Mouse (Mus musculus): ENCODE measurements at regions not wholly inside any gene's neighbourhood (a gene's known extent, or its start where the extent isn't known, plus 50 kb on each side); places are given as distances from the start of the nearest gene placed in this dataset.

GRCm38 (mm10) chr9:42183448-42183847 is 59.4 kb upstream of the Sorl1 start:
- Histone ChIP-seq H3K36me3 (ENCODE audit: control insufficient read depth in 1 of 2, insufficient read depth in 2 of 2, low read length in 2 of 2) (no peaks in the 10 kb centered on the region), H3K79me2 (ENCODE audit: control insufficient read depth, insufficient read depth, low read length, poor library complexity) (no peaks in the 10 kb centered on the region), H3K27me3 (ENCODE audit: control insufficient read depth in 1 of 2, insufficient read depth in 2 of 2, low read length in 2 of 2) (no peaks in the 10 kb centered on the region), H3K9me3 (replicated peaks; ENCODE audit: insufficient read depth, low read length) (no peaks in the 10 kb centered on the region), H3K4me3 (ENCODE audit: control insufficient read depth in 1 of 2, insufficient read depth in 1 of 2, low read depth in 2 of 2, low read length in 2 of 2) (no peak overlapping the region), H3K27ac (ENCODE audit: control insufficient read depth, low read depth, low read length) (no peak overlapping the region), H3K9ac (ENCODE audit: control insufficient read depth, low read depth, low read length, poor library complexity, severe bottlenecking) (no peak overlapping the region), H3K4me1 (ENCODE audit: control insufficient read depth in 1 of 2, insufficient read depth in 2 of 2, low read length in 2 of 2) (no peaks in the 10 kb centered on the region)
- DNase-seq (ENCODE audit: low read depth, low spot score) = no peak
- TF ChIP-seq JUND (IDR thresholded peaks at IDR 0.05; ENCODE audit: low read depth, low read length) (no peak), POLR2AphosphoS5 (IDR thresholded peaks at IDR 0.05; ENCODE audit: borderline replicate concordance, low read depth, low read length) (no peak), USF2 (IDR thresholded peaks at IDR 0.05; ENCODE audit: borderline replicate concordance in 1 of 2, insufficient read depth in 1 of 2, low read depth in 1 of 2, low read length in 2 of 2) (no peak), NRF1 (IDR thresholded peaks at IDR 0.05; ENCODE audit: insufficient read depth, low read depth, low read length, poor library complexity, severe bottlenecking) (no peak), ZC3H11A (IDR thresholded peaks at IDR 0.05; ENCODE audit: low read depth, low read length) (no peak), SIN3A (IDR thresholded peaks at IDR 0.05; ENCODE audit: low read length) (no peak), CHD2 (IDR thresholded peaks at IDR 0.05; ENCODE audit: low read length) (no peak), MYB (IDR thresholded peaks at IDR 0.05; ENCODE audit: low read depth, low read length) (no peak), TCF12 (IDR thresholded peaks at IDR 0.05; ENCODE audit: low read depth, low read length) (no peak), EP300 (IDR thresholded peaks at IDR 0.05; ENCODE audit: low read depth in 1 of 2, low read length in 2 of 2) (no peak), POLR2AphosphoS2 (IDR thresholded peaks at IDR 0.05; ENCODE audit: low read length) (no peak), MYC (IDR thresholded peaks at IDR 0.05; ENCODE audit: low read depth, low read length) (no peak), USF1 (IDR thresholded peaks at IDR 0.05; ENCODE audit: low read depth, low read length) (no peak), CHD1 (IDR thresholded peaks at IDR 0.05; ENCODE audit: low read depth, low read length) (no peak), RCOR1 (IDR thresholded peaks at IDR 0.05; ENCODE audit: low read depth, low read length) (no peak), ZMIZ1 (IDR thresholded peaks at IDR 0.05; ENCODE audit: low read depth, low read length) (no peak)

DNA sequence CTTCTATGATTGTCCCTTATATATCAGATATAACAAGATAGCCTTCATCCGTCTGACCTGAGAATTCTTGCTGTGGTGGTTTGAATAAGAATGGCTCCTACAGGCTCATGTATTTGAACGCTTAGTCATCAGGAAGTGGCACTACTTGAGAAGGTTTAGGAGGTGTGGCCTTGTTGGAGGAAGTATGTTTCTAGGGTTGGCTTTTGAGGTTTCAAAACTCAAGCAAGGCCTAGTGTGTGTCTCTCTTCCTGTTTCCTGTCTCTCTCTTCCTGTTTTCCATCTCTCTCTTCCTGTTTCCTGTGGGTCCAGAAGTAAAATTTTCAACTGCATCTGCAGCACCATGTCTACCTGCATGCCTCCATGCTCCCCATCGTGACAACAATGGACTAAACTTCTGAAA is 58.3 kb upstream of the Sorl1 start:
- Histone ChIP-seq H3K79me2 (ENCODE audit: control insufficient read depth, insufficient read depth, low read length, poor library complexity) (no peaks in the 10 kb centered on the region), H3K9me3 (replicated peaks; ENCODE audit: insufficient read depth, low read length) (no peaks in the 10 kb centered on the region), H3K4me1 (ENCODE audit: control insufficient read depth in 1 of 2, insufficient read depth in 2 of 2, low read length in 2 of 2) (no peaks in the 10 kb centered on the region), H3K27ac (ENCODE audit: control insufficient read depth, low read depth, low read length) (no peak overlapping the region), H3K9ac (ENCODE audit: control insufficient read depth, low read depth, low read length, poor library complexity, severe bottlenecking) (no peak overlapping the region), H3K36me3 (ENCODE audit: control insufficient read depth in 1 of 2, insufficient read depth in 2 of 2, low read length in 2 of 2) (no peaks in the 10 kb centered on the region), H3K27me3 (ENCODE audit: control insufficient read depth in 1 of 2, insufficient read depth in 2 of 2, low read length in 2 of 2) (no peaks in the 10 kb centered on the region), H3K4me3 (ENCODE audit: control insufficient read depth in 1 of 2, insufficient read depth in 1 of 2, low read depth in 2 of 2, low read length in 2 of 2) (no peak overlapping the region)
- peak; percentile 2 for DNase-seq (ENCODE audit: low read depth, low spot score)
- TF ChIP-seq MAX (IDR thresholded peaks at IDR 0.05; ENCODE audit: low read length) = no peak
- TF ChIP-seq ZMIZ1 (IDR thresholded peaks at IDR 0.05; ENCODE audit: low read depth, low read length) = no peak
- TF ChIP-seq ZNF384 (IDR thresholded peaks at IDR 0.05; ENCODE audit: low read depth, low read length) = no peak
- no peak for TF ChIP-seq GABPA (IDR thresholded peaks at IDR 0.05; ENCODE audit: low read depth, low read length)

Data from MEL (cell line).